Mouse (Mus musculus): ENCODE results near the gene Gm3173.
"Not testable (repeated sequence)": the region's sequence is repeated elsewhere in the genome, so short reads cannot be mapped to it uniquely, and the experiment has no call there.

The Gm3173 gene

DNA sequence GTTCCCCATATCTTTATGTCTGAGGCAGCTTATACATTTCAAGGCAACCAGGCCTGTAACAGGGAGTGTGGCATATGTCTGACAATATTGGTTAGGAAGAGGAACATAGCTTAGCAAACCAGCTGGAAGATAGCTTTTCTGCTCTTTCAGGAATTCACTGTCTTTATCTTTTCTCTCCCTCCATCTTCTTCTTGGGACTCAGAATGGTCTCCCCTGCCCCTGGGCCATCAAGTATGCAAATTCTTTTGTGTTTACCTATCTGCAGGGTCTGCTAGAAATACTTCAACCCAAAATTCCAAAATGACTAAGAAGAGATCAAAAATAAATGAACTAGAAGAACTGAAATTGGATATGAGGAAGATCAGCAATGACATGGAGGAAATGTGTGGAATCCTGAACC is at the start of gene Gm3173:
Gm3173 (plus strand) TSS at position 301 of the 400 bp plus-strand sequence.
- DNase-seq (ENCODE audit: low spot score) = not testable (repeated sequence)

DNA sequence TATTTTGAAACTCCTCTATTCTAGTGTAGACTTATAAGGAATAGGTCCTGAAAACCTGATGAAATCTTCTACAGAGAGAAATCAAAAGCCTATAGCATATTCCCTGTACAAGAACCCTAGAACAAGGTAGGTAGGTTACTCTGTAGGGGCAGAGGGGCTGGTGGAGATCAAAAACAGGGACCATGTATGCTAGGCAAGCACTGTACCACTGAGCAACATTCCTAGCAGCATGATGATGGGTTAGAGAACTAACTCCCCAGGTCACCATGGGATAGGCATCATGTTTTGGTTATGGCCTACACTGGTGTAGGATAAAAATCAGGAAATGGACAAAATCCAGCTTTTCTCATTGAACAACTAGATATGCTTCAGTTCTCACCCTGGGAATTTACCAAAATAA is 45.2 kb upstream of the Gm3173 start:
- not testable (repeated sequence) for DNase-seq (ENCODE audit: low spot score)

DNA sequence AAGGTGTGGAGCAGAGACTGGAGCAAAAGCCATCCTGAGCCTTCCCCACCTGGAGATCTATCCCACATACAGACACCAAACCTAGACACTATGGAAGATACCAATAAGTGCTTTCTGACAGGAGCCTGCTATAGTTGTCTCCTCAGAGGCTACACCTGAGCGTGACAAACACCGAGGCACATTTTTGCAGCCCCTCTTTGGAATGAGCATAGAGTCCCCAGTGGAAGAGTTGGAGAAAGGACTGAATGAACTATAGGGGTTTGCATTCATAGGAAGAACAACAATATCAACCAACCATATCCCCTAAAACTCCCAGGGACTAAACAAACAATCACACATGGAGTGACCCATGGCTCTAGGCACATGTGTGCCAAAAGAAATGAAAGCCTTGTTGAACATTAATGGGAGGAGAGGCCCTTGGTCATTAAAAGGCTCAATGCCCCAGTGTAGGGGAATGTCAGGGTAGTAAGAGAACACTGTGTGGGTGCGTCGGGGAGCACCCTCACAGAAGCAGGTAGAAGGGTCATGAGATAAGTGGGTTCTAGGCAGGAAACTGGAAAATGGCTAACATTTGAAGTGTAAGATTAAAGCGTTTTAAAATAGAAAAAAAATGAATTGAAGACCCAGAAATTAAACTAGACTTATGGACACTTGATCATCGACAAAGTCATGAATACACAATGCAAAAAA is 37.8 kb upstream of the Gm3173 start:
- DNase-seq (ENCODE audit: low spot score) = not testable (repeated sequence)

DNA sequence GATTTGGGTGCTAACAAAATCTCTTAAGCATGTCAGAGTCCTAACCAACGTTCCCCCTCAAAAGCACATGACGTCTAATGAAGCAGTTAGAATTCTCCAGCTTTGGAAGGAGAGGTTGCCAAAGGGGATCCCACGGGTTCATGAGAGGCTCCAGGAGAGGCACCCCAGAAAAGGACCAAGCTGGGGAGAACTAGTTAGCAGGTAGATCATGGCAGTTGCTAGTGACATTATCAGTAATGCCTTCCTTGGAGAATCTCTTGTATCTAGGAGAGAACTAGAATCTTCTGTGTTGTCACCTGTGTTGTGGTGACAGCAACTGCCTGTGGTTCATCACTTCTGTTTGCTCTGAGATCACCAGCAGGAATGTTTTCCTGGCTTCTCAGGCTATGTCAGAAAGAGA is 33.6 kb upstream of the Gm3173 start, which contains the start of gene Gm3159:
Gm3159 (plus strand) TSS at position 301 of the 400 bp plus-strand sequence.
- not testable (repeated sequence) for DNase-seq (ENCODE audit: low spot score)

DNA sequence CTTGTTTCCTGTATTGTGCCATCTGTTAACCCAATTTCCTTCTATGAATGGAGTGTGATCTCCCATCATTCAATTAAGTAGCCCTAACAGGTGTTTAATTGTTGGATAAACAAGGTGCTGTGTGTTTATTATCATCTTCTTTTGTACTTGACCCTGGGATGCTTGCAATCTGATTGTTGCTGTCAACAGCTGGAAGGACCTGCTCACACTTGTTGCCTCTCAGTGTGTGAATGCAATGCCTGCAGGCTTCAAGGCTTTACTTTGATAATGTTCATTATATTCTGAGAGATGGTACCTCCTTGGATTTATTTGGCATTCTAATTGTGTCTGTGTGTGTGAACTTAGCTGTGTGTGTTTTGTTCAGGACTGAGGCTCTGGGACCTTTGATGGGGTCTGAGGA is 32.2 kb upstream of the Gm3173 start:
- DNase-seq (ENCODE audit: low spot score) = not testable (repeated sequence)

DNA sequence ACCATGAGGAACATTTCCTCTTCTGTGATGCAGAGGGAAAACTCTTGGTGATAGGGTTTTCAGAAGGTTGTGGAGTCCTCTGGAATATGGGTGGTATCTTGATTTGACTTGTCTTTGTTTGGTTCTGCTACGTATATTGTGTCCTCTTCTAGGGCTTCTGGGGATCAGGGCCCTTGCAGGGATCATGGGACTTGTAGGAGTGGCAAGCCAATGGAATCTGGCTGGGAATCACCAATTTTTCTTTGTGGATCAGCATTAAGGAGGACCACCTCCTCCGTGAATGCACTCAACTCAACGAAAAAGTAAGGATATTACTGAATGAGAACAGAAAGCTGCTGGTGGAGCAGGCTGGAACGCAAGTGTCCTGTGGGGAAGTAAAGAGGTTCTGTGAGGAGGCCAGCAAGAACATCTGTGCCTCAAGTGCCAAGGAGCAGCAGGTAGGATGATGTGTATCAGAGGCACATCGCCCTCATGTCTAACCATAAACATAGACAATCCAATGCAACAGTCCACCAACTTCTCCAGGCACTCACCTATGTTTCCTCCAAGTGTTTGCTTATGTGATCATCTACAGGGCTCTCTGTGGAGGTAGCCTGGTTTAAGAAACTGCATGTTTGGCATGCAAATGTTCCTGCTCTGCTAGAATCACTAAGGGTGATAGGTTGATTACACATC is 30.5 kb upstream of the Gm3173 start:
- not testable (repeated sequence) for DNase-seq (ENCODE audit: low spot score)

DNA sequence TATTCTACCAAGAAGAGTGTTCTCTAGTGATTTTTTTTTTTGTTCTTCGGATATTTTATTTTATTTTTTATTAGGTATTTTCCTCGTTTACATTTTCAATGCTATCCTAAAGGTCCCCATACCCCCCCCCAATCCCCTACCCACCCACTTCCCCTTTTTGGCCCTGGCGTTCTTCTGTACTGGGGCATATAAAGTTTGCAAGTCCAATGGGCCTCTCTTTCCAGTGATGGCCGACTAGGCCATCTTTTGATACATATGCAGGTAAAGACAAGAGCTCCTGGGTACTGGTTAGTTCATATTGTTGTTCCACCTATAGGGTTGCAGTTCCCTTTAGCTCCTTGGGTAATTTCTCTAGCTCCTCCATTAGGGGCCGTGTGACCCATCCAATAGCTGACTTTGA is 29.5 kb upstream of the Gm3173 start:
- DNase-seq (ENCODE audit: low spot score) = not testable (repeated sequence)

DNA sequence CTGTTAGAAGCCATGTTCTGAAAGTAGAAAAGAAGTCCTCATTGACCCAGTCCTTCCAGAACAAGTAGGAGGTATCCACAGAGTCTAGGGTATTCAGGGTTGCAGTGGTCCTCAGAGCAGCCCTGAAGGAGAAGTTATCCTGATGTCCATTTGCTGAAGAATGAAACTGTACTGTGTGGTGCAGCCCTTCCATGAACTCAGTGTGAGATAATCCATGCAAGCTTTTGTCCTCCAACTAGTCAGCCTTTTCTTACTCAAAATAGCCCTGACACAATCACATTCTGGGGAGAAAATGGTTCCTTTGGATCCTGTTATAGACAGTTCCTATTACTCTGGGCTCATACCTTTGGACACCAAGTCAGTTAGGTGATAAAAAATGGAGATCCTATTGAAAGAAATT is 27.0 kb upstream of the Gm3173 start:
- not testable (repeated sequence) for DNase-seq (ENCODE audit: low spot score)

DNA sequence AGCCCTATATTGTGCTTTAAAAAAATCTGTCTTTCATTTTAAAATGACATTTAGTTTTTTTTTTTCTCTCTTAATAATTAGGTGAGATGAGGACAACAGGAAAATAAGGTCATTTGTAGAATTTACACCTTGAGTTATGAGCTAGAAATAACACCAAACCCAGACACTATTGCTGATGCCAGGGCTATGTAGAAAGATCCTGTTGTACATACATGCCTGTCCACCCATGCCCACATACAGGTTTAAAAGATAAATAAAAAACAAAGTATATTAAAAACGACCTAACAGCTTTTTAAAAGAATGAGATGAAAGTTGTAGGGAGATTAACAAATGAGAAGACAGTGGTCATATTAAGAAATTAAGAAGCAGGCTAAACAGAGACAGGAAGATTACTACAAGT is 20.9 kb upstream of the Gm3173 start:
- DNase-seq (ENCODE audit: low spot score) = not testable (repeated sequence)

DNA sequence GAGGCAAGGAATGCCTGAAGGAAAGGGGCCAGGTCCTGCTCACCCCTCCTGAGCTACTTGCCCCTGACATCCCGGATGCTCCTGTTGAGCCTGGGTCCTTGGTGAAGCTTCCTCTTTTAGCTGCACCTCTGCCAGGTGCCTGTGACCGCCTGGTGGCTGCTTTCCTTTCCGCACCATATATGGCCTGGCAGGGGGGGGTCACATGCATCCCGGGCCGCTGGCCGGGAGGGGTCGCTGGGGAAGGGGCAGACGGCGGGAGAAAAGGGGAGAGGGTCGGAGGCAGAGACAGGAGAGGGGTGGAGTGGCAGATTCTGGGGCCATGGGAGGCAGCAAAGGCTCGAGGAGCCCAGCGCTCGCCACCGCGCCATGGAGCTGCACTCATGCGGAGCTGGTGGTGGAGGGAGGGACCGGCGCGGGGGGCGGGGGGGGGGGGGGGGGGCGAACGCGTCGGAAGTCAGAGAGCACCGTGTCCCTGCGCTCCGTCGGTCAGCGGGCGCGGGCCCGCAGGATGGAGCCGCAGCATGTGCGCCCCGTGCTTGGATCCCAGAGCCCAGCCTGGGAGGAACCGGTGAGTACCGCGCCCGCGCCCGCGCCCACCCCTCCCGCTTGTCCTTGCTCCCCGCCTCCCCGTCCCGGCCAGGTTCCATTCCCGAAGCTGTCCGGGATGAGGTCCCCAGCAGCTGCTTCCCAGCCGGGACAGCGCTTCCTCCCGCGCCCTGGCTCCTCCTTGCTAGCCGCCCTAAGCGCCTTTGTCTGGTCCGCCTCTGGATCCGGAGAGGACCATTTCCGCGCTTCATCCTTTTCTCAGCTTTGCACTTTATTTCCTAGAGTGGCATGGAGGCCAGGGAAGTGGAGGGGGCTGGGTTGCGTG is 15.6 kb upstream of the Gm3173 start, which contains the start of gene Gm3164:
Gm3164 (plus strand) TSS at position 484 of the 871 bp plus-strand sequence.
- not testable (repeated sequence) for DNase-seq (ENCODE audit: low spot score)

DNA sequence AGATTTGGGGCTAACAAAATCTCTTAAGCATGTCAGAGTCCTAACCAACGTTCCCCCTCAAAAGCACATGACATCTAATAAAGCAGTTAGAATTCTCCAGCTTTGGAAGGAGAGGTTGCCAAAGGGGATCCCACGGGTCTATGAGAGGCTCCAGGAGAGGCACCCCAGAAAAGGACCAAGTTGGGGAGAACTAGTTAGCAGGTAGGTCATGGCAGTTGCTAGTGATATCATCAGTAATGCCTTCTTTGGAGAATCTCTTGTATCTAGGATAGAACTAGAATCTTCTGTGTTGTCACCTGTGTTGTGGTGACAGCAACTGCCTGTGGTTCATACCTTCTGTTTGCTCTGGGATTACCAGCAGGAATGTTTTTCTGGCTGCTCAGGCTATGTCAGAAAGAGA is 50.7 kb downstream of the Gm3173 start, which contains the start of gene Gm3182:
Gm3182 (plus strand) TSS at position 301 of the 400 bp plus-strand sequence.
- not testable (repeated sequence) for DNase-seq (ENCODE audit: low spot score)

DNA sequence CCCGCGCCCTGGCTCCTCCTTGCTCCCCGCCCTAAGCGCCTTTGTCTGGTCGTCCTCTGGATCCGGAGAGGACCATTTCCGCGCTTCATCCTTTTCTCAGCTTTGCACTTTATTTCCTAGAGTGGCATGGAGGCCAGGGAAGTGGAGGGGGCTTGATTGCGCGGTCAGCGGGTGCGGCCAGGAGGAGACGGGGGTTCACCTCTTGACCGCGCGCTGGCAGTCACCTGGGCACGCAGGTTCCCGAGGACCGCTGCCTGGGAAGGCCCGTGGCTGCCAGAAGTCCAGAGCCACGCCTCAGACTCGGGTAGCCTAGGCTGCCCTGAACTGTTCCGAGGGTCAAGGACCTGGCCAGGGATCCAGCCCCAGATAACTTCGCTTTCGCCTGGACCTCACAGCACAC is 68.6 kb downstream of the Gm3173 start:
- DNase-seq (ENCODE audit: low spot score) = not testable (repeated sequence)

DNA sequence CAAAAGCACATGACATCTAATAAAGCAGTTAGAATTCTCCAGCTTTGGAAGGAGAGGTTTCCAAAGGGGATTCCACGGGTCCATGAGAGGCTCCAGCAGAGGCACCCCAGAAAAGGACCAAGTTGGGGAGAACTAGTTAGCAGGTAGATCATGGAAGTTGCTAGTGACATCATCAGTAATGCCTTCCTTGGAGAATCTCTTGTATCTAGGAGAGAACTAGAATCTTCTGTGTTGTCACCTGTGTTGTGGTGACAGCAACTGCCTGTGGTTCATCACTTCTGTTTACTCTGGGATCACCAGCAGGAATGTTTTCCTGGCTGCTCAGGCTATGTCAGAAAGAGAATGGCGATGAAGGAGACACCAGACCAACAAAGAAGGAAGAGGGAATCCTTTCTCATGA is 124.3 kb downstream of the Gm3173 start, which contains the start of gene Gm3047:
Gm3047 (plus strand) TSS at position 301 of the 400 bp plus-strand sequence.
- not testable (repeated sequence) for DNase-seq (ENCODE audit: low spot score)

Measured in c-Kit-positive CD71-positive TER-119-positive erythroid progenitor cells, embryonic 14.5 days (primary cell).